Mouse (Mus musculus): ENCODE results near the gene Gys2. TPM values are rescaled to one million over a fixed set of nuclear protein-coding genes. Genes with fewer than 3 reads are reported as not detected.
A peak's percentile ranks its signal among the peaks of the same experiment; 100 is the strongest.

Gene Gys2
- polyA plus RNA-seq, 1 experiment from 2014 or later = not detected

- Histone ChIP-seq H3K4me3 (ENCODE audit: low read length) (peak overlapping the region; percentile 33), H3K4me1 (replicated peaks; ENCODE audit: control insufficient read depth, insufficient read depth, low read length) (0 out of 2 replicates have a peak, but pooled peaks cover 2% of the 10 kb centered on the region), H3K27ac (ENCODE audit: low read length) (no peak overlapping the region), H3K4me2 (ENCODE audit: low read depth, low read length) (peak overlapping the region; percentile 61), H3K36me3 (ENCODE audit: control insufficient read depth, insufficient read depth, low read length) (no peaks in the 10 kb centered on the region), H3K9me3 (ENCODE audit: control insufficient read depth, low read length) (no peaks in the 10 kb centered on the region), H3K27me3 (ENCODE audit: control insufficient read depth, insufficient read depth, low read depth, low read length) (peaks cover 13% of the 10 kb centered on the region), H3K9ac (ENCODE audit: low read length) (peak overlapping the region; percentile 51; the same call in 1 of the 2 replicates)
- 0 out of 2 replicates have a peak, but pooled peaks have one; percentile 20 for ATAC-seq (ENCODE audit: low read depth)
- WGBS = 3% methylated on average over 24 of the region's 24 CpGs
Observed at GRCm38 (mm10) chr6:142414597-142414996, 58.3 kb downstream of the Gys2 start.

- Histone ChIP-seq H3K9ac (ENCODE audit: low read length) (no peak overlapping the region), H3K27ac (ENCODE audit: low read length) (no peak overlapping the region), H3K4me3 (ENCODE audit: low read length) (no peak overlapping the region), H3K4me1 (replicated peaks; ENCODE audit: control insufficient read depth, insufficient read depth, low read length) (0 out of 2 replicates have a peak, but pooled peaks cover 2% of the 10 kb centered on the region), H3K9me3 (ENCODE audit: control insufficient read depth, low read length) (no peaks in the 10 kb centered on the region), H3K4me2 (ENCODE audit: low read depth, low read length) (no peak overlapping the region), H3K27me3 (ENCODE audit: control insufficient read depth, insufficient read depth, low read depth, low read length) (peaks cover 13% of the 10 kb centered on the region), H3K36me3 (ENCODE audit: control insufficient read depth, insufficient read depth, low read length) (no peaks in the 10 kb centered on the region)
- 13% methylated on average over 12 of the region's 12 CpGs for WGBS
- no peak for ATAC-seq (ENCODE audit: low read depth)
Observed at GRCm38 (mm10) chr6:142413845-142414244, 59.1 kb downstream of the Gys2 start.

GRCm38 (mm10) chr6:142412906-142413491 lies 59.9 kb downstream of the Gys2 start, which contains the start of gene Spx:
Spx (plus strand) TSS chr6:142413441.
- H3K4me1 ChIP-seq (replicated peaks; ENCODE audit: control insufficient read depth, insufficient read depth, low read length) = 0 out of 2 replicates have a peak, but pooled peaks cover 2% of the 10 kb centered on the region
- ATAC-seq (ENCODE audit: low read depth) = no peak
- H3K27ac ChIP-seq (ENCODE audit: low read length) = no peak within 1 kb of the TSS
- peaks cover 13% of the 10 kb centered on the region for H3K27me3 ChIP-seq (ENCODE audit: control insufficient read depth, insufficient read depth, low read depth, low read length)
- WGBS = 50% methylated on average over 11 of the region's 11 CpGs
- no peaks in the 10 kb centered on the region for H3K36me3 ChIP-seq (ENCODE audit: control insufficient read depth, insufficient read depth, low read length)
- H3K9ac ChIP-seq (ENCODE audit: low read length) = no peak within 1 kb of the TSS
- H3K4me2 ChIP-seq (ENCODE audit: low read depth, low read length) = peak within 1 kb of the TSS; percentile 61; the same call in 1 of the 2 replicates
- H3K9me3 ChIP-seq (ENCODE audit: control insufficient read depth, low read length) = no peaks in the 10 kb centered on the region
- H3K4me3 ChIP-seq (ENCODE audit: low read length) = no peak within 1 kb of the TSS

- H3K27ac ChIP-seq (ENCODE audit: low read length) = no peak overlapping the region
- no peaks in the 10 kb centered on the region for H3K9me3 ChIP-seq (ENCODE audit: control insufficient read depth, low read length)
- no peak for ATAC-seq (ENCODE audit: low read depth)
- no peak overlapping the region for H3K4me3 ChIP-seq (ENCODE audit: low read length)
- peaks cover 13% of the 10 kb centered on the region for H3K27me3 ChIP-seq (ENCODE audit: control insufficient read depth, insufficient read depth, low read depth, low read length)
- 0 out of 2 replicates have a peak, but pooled peaks cover 2% of the 10 kb centered on the region for H3K4me1 ChIP-seq (replicated peaks; ENCODE audit: control insufficient read depth, insufficient read depth, low read length)
- no peak overlapping the region for H3K9ac ChIP-seq (ENCODE audit: low read length)
- H3K4me2 ChIP-seq (ENCODE audit: low read depth, low read length) = no peak overlapping the region
- WGBS = 21% methylated on average over 1 of the region's 1 CpGs
- H3K36me3 ChIP-seq (ENCODE audit: control insufficient read depth, insufficient read depth, low read length) = no peaks in the 10 kb centered on the region
Observed at GRCm38 (mm10) chr6:142411140-142411539, 61.8 kb downstream of the Gys2 start.

GRCm38 (mm10) chr6:142395756-142396155 lies 77.2 kb downstream of the Gys2 start:
- 84% methylated on average over 6 of the region's 6 CpGs for WGBS
- no peak overlapping the region for H3K4me3 ChIP-seq (ENCODE audit: low read length)
- no peak overlapping the region for H3K9ac ChIP-seq (ENCODE audit: low read length)
- ATAC-seq (ENCODE audit: low read depth) = no peak
- H3K9me3 ChIP-seq (ENCODE audit: control insufficient read depth, low read length) = no peaks in the 10 kb centered on the region
- peaks cover 25% of the 10 kb centered on the region for H3K36me3 ChIP-seq (ENCODE audit: control insufficient read depth, insufficient read depth, low read length)
- H3K4me1 ChIP-seq (replicated peaks; ENCODE audit: control insufficient read depth, insufficient read depth, low read length) = no peaks in the 10 kb centered on the region
- no peak overlapping the region for H3K27ac ChIP-seq (ENCODE audit: low read length)
- H3K4me2 ChIP-seq (ENCODE audit: low read depth, low read length) = no peak overlapping the region
- H3K27me3 ChIP-seq (ENCODE audit: control insufficient read depth, insufficient read depth, low read depth, low read length) = no peaks in the 10 kb centered on the region

- no peaks in the 10 kb centered on the region for H3K27me3 ChIP-seq (ENCODE audit: control insufficient read depth, insufficient read depth, low read depth, low read length)
- WGBS = 79% methylated on average over 5 of the region's 5 CpGs
- H3K4me1 ChIP-seq (replicated peaks; ENCODE audit: control insufficient read depth, insufficient read depth, low read length) = no peaks in the 10 kb centered on the region
- no peak for ATAC-seq (ENCODE audit: low read depth)
- H3K27ac ChIP-seq (ENCODE audit: low read length) = no peak overlapping the region
- H3K4me3 ChIP-seq (ENCODE audit: low read length) = no peak overlapping the region
- H3K9me3 ChIP-seq (ENCODE audit: control insufficient read depth, low read length) = no peaks in the 10 kb centered on the region
- no peak overlapping the region for H3K9ac ChIP-seq (ENCODE audit: low read length)
- H3K4me2 ChIP-seq (ENCODE audit: low read depth, low read length) = no peak overlapping the region
- H3K36me3 ChIP-seq (ENCODE audit: control insufficient read depth, insufficient read depth, low read length) = peaks cover 20% of the 10 kb centered on the region
Observed at GRCm38 (mm10) chr6:142394669-142395068, 78.2 kb downstream of the Gys2 start.

GRCm38 (mm10) chr6:142392312-142392711 lies 80.6 kb downstream of the Gys2 start:
- Histone ChIP-seq H3K4me1 (replicated peaks; ENCODE audit: control insufficient read depth, insufficient read depth, low read length) (peaks cover 9% of the 10 kb centered on the region), H3K9ac (ENCODE audit: low read length) (no peak overlapping the region), H3K4me3 (ENCODE audit: low read length) (no peak overlapping the region), H3K27ac (ENCODE audit: low read length) (no peak overlapping the region), H3K4me2 (ENCODE audit: low read depth, low read length) (no peak overlapping the region), H3K9me3 (ENCODE audit: control insufficient read depth, low read length) (no peaks in the 10 kb centered on the region), H3K27me3 (ENCODE audit: control insufficient read depth, insufficient read depth, low read depth, low read length) (no peaks in the 10 kb centered on the region), H3K36me3 (ENCODE audit: control insufficient read depth, insufficient read depth, low read length) (peaks cover 20% of the 10 kb centered on the region)
- WGBS = 77% methylated on average over 5 of the region's 5 CpGs
- no peak for ATAC-seq (ENCODE audit: low read depth)

- Histone ChIP-seq H3K27ac (ENCODE audit: low read length) (no peak overlapping the region), H3K9me3 (ENCODE audit: control insufficient read depth, low read length) (no peaks in the 10 kb centered on the region), H3K9ac (ENCODE audit: low read length) (no peak overlapping the region), H3K36me3 (ENCODE audit: control insufficient read depth, insufficient read depth, low read length) (peaks cover 3% of the 10 kb centered on the region; the same call in 1 of the 2 replicates), H3K27me3 (ENCODE audit: control insufficient read depth, insufficient read depth, low read depth, low read length) (no peaks in the 10 kb centered on the region), H3K4me2 (ENCODE audit: low read depth, low read length) (peak overlapping the region; percentile 11; the same call in 1 of the 2 replicates), H3K4me3 (ENCODE audit: low read length) (no peak overlapping the region), H3K4me1 (replicated peaks; ENCODE audit: control insufficient read depth, insufficient read depth, low read length) (peaks cover 13% of the 10 kb centered on the region)
- ATAC-seq (ENCODE audit: low read depth) = no peak
- WGBS = 85% methylated on average over 2 of the region's 2 CpGs
Observed at GRCm38 (mm10) chr6:142389101-142389500, 83.8 kb downstream of the Gys2 start.

GRCm38 (mm10) chr6:142387755-142388271 lies 85.1 kb downstream of the Gys2 start:
- 13% methylated on average over 8 of the region's 8 CpGs for whole genome bisulfite sequencing
- H3K9ac ChIP-seq (ENCODE audit: low read length) = peak overlapping the region; percentile 91
- ATAC-seq (ENCODE audit: low read depth) = no peak
- H3K27ac ChIP-seq (ENCODE audit: low read length) = no peak overlapping the region
- H3K4me3 ChIP-seq (ENCODE audit: low read length) = peak overlapping the region; percentile 86
- no peaks in the 10 kb centered on the region for H3K36me3 ChIP-seq (ENCODE audit: control insufficient read depth, insufficient read depth, low read length)
- H3K4me2 ChIP-seq (ENCODE audit: low read depth, low read length) = peak overlapping the region; percentile 71
- no peaks in the 10 kb centered on the region for H3K9me3 ChIP-seq (ENCODE audit: control insufficient read depth, low read length)
- H3K27me3 ChIP-seq (ENCODE audit: control insufficient read depth, insufficient read depth, low read depth, low read length) = no peaks in the 10 kb centered on the region
- peaks cover 13% of the 10 kb centered on the region for H3K4me1 ChIP-seq (replicated peaks; ENCODE audit: control insufficient read depth, insufficient read depth, low read length)
